ENCODE assay signal across 17 mouse cellular contexts in the genomic region with DNA sequence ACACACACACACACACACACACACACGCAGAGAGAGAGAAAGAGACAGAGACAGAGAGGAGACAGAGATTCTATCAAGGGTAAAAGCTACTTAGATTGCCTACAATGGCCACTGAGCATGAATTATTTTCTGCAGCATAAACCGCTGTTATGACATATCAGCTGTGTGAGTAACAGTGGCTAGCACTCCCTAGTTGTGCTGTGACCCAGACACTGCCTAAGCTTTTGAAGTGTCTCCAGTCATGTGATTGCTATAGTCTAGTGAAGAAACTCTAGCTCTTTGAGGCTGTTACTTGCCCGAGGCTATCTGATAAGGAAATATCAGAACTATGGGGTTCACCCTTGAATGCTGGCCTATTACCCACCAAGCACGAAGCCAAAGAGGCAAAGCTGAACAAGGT.
"Had no signal": no experiment of that assay in that cellular context is flagged by ENCODE, and none has a peak within 500 bp of the region (broad histone marks: within the 10 kb centered on the region; RNA-seq: fewer than 3 reads in every experiment).

No protein-coding gene starts in this region.

- H3K27me3 ChIP-seq: lung, embryonic 15.5 days; midbrain, embryonic 13.5 days; midbrain, embryonic 15.5 days; neural tube, embryonic 12.5 days; stomach, embryonic 15.5 days had no signal

- H3K4me1 ChIP-seq: lung, embryonic 15.5 days; megakaryocyte, embryonic 14.5 days; midbrain, embryonic 13.5 days; midbrain, embryonic 15.5 days; neural tube, embryonic 12.5 days; stomach, embryonic 15.5 days had no signal

- H3K4me3 ChIP-seq: lung, embryonic 15.5 days; megakaryocyte, embryonic 14.5 days; midbrain, embryonic 13.5 days; midbrain, embryonic 15.5 days; neural tube, embryonic 12.5 days; stomach, embryonic 15.5 days had no signal

- H3K9ac ChIP-seq: liver, postnatal 0 days; lung, embryonic 15.5 days; midbrain, embryonic 13.5 days; midbrain, embryonic 15.5 days; neural tube, embryonic 12.5 days; stomach, embryonic 15.5 days had no signal

- DNase-seq: liver, postnatal 0 days; lung, adult 2 months; lung, postnatal 14 days; lung, postnatal 36 days; right cerebral cortex, postnatal 14 days; thymus, postnatal 14 days; thymus, postnatal 36 days had no signal

- H3K4me2 ChIP-seq: lung, embryonic 15.5 days; midbrain, embryonic 11.5 days; midbrain, embryonic 13.5 days; midbrain, embryonic 15.5 days; neural tube, embryonic 12.5 days; stomach, embryonic 15.5 days had no signal

- H3K27ac ChIP-seq: lung, embryonic 15.5 days; macrophage; midbrain, embryonic 15.5 days; neural tube, embryonic 12.5 days; stomach, embryonic 15.5 days; stomach, postnatal 0 days had no signal

- H3K9me3 ChIP-seq: lung, embryonic 15.5 days; megakaryocyte, embryonic 14.5 days; midbrain, embryonic 13.5 days; midbrain, embryonic 15.5 days; neural tube, embryonic 12.5 days; stomach, embryonic 15.5 days had no signal

- ATAC-seq: liver, postnatal 0 days; lung, postnatal 0 days; midbrain, embryonic 13.5 days; midbrain, embryonic 15.5 days had no signal

- H3K36me3 ChIP-seq: lung, embryonic 15.5 days; midbrain, embryonic 13.5 days; midbrain, embryonic 15.5 days; neural tube, embryonic 12.5 days; stomach, embryonic 15.5 days had no signal
